Mouse (Mus musculus) heart, embryonic 10.5 days (tissue): ENCODE measurements at regions not wholly inside any gene's neighbourhood (a gene's known extent, or its start where the extent isn't known, plus 50 kb on each side); places are given as distances from the start of the nearest gene placed in this dataset.

Source experiments
- DNase-seq: peaks from one replicate; pipeline ENCODE4 v3.0.0-alpha.2; 2017; ENCODE audit warnings: low spot score
- H3K27ac ChIP-seq: fragments of 300-500 bp; sonication (generic); 2 replicates; pipeline ENCODE4 v1.5.1; 2016; ENCODE audit warnings: mild to moderate bottlenecking
- H3K27me3 ChIP-seq: fragments of 300-500 bp; sonication (generic); 2 replicates; pipeline ENCODE4 v1.6.1; 2016; ENCODE audit warnings: mild to moderate bottlenecking; ENCODE audit not compliant: poor library complexity, insufficient read depth, severe bottlenecking
- H3K36me3 ChIP-seq: fragments of 300-500 bp; sonication (generic); 2 replicates; pipeline ENCODE4 v1.6.1; 2016; ENCODE audit warnings: mild to moderate bottlenecking, moderate library complexity
- H3K4me1 ChIP-seq: fragments of 300-500 bp; sonication (generic); 2 replicates; pipeline ENCODE4 v1.6.1; 2016; ENCODE audit warnings: mild to moderate bottlenecking
- H3K4me3 ChIP-seq: fragments of 300-500 bp; sonication (generic); 2 replicates; pipeline ENCODE4 v1.5.1; 2016; ENCODE audit warnings: mild to moderate bottlenecking, moderate library complexity
- H3K9me3 ChIP-seq: fragments of 300-500 bp; sonication (generic); 2 replicates; pipeline ENCODE4 v1.6.1; 2016; ENCODE audit warnings: mild to moderate bottlenecking, moderate library complexity
- WGBS: fragments of 180-500 bp; shearing (Covaris S2); methylation state at CpG from one replicate; pipeline ENCODE4 v1.1.7; 2016; 5-methylcytosine and 5-hydroxymethylcytosine counted together

GRCm38 (mm10) chrX:82741478-82741877, 207.2 kb upstream of the Dmd start:
- H3K27me3 ChIP-seq: no peaks in the 10 kb centered on the region
- DNase-seq: no peak
- no peaks in the 10 kb centered on the region for H3K9me3 ChIP-seq
- no peaks in the 10 kb centered on the region for H3K36me3 ChIP-seq
- H3K4me3 ChIP-seq: no peak overlapping the region
- no peaks in the 10 kb centered on the region for H3K4me1 ChIP-seq
- no peak overlapping the region for H3K27ac ChIP-seq

GRCm38 (mm10) chrX:82764204-82764603, 184.5 kb upstream of the Dmd start:
- no peak for DNase-seq
- Histone ChIP-seq H3K27ac (no peak overlapping the region), H3K27me3 (no peaks in the 10 kb centered on the region), H3K4me1 (no peaks in the 10 kb centered on the region), H3K36me3 (no peaks in the 10 kb centered on the region), H3K4me3 (no peak overlapping the region), H3K9me3 (no peaks in the 10 kb centered on the region)
- WGBS: 62% methylated on average over 2 of the region's 2 CpGs

- H3K36me3 ChIP-seq: no peaks in the 10 kb centered on the region
- H3K9me3 ChIP-seq: no peaks in the 10 kb centered on the region
- no peaks in the 10 kb centered on the region for H3K27me3 ChIP-seq
- H3K4me1 ChIP-seq: no peaks in the 10 kb centered on the region
- no peak overlapping the region for H3K4me3 ChIP-seq
- no peak for DNase-seq
- whole genome bisulfite sequencing: 33% methylated on average over 2 of the region's 2 CpGs
- no peak overlapping the region for H3K27ac ChIP-seq
Measured at GRCm38 (mm10) chrX:82809171-82809570, 139.5 kb upstream of the Dmd start.

- Histone ChIP-seq H3K27ac (no peak overlapping the region), H3K36me3 (no peaks in the 10 kb centered on the region), H3K27me3 (no peaks in the 10 kb centered on the region), H3K4me3 (peak overlapping the region; percentile 40), H3K9me3 (no peaks in the 10 kb centered on the region), H3K4me1 (no peaks in the 10 kb centered on the region)
- 21% methylated on average over 11 of the region's 11 CpGs for WGBS
- no peak for DNase-seq
Measured at GRCm38 (mm10) chrX:82814618-82815017, 134.1 kb upstream of the Dmd start.

- H3K4me1 ChIP-seq: no peaks in the 10 kb centered on the region
- H3K4me3 ChIP-seq: no peak overlapping the region
- no peaks in the 10 kb centered on the region for H3K36me3 ChIP-seq
- no peaks in the 10 kb centered on the region for H3K27me3 ChIP-seq
- no peak overlapping the region for H3K27ac ChIP-seq
- no peak for DNase-seq
- no peaks in the 10 kb centered on the region for H3K9me3 ChIP-seq
- 54% methylated on average over 4 of the region's 4 CpGs for WGBS
Measured at GRCm38 (mm10) chrX:82817045-82817444, 131.6 kb upstream of the Dmd start.

- no peak for DNase-seq
- no peaks in the 10 kb centered on the region for H3K9me3 ChIP-seq
- H3K27ac ChIP-seq: no peak overlapping the region
- 47% methylated on average over 5 of the region's 5 CpGs for WGBS
- no peaks in the 10 kb centered on the region for H3K36me3 ChIP-seq
- no peaks in the 10 kb centered on the region for H3K27me3 ChIP-seq
- no peaks in the 10 kb centered on the region for H3K4me1 ChIP-seq
- no peak overlapping the region for H3K4me3 ChIP-seq
Measured at GRCm38 (mm10) chrX:82823606-82824005, 125.1 kb upstream of the Dmd start.

- Histone ChIP-seq H3K36me3 (no peaks in the 10 kb centered on the region), H3K9me3 (no peaks in the 10 kb centered on the region), H3K27ac (no peak overlapping the region), H3K4me3 (no peak overlapping the region), H3K4me1 (no peaks in the 10 kb centered on the region), H3K27me3 (no peaks in the 10 kb centered on the region)
- DNase-seq: no peak
- WGBS: 30% methylated on average over 1 of the region's 1 CpGs
Measured at GRCm38 (mm10) chrX:82866116-82866515, 82.6 kb upstream of the Dmd start.
